8 mouse cellular contexts compared by ENCODE assay signal in the genomic region with DNA sequence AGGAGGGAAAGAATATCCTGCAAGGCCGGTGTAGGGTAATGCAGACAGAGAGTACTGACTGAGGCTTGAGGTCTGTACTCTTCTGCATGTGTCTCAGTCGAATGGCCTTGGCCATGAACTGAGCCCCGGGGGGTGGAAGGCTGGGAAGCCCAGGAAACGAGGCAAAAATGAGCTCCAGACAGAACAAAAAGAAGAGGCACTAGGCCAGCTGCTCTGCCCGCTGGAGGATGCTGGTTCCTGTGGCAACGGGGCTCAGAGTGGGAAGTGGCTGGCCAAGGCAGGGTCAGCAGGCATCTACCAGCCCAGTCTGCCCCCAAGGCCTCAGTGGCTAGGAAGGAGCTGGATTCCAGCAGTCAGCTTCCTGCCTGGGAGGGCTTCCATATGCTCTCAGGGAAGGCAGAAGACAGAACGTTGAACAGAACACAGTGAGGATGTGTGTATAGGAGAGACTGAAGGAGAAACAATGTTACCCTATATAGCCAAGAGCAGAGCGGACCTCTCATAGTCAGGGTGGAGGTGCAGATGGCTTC.
DNase-seq lines count a peak whose midpoint lies in the region; ATAC-seq and TF ChIP-seq lines count a peak whose summit lies in the region.
"Had no signal": no experiment of that assay in that cellular context is flagged by ENCODE, and none has a peak within 500 bp of the region (broad histone marks: within the 10 kb centered on the region; RNA-seq: fewer than 3 reads in every experiment).

No protein-coding gene starts in this region.

- intact Hi-C loops in left cerebral cortex, adult 2 months (cut with DNase I), result loop anchor here (2.0 kb wide), 1 partner anchor 72 kb away; no protein-coding TSS in a partner anchor

- DNase-seq in ovary, postnatal 36 days (ENCODE audit: low spot score), result peak; percentile 48
- DNase-seq in ovary, postnatal 10 days (ENCODE audit: low spot score), result no peak
- peak; percentile 51 to 66 for DNase-seq in frontal cortex, adult 2 months (ENCODE audit: extremely low spot score in 1 of 2, low spot score in 1 of 2)
- DNase-seq in left cerebral cortex, adult 2 months (ENCODE audit: extremely low spot score in 1 of 2, low spot score in 2 of 2), result peak; percentile 33 to 59
- no peak for DNase-seq in thymus, postnatal 10 days (ENCODE audit: low spot score in 2 of 2)

- H3K9me3 ChIP-seq in neural tube, embryonic 15.5 days (replicated peaks), result no peaks in the 10 kb centered on the region
- H3K9me3 ChIP-seq: heart, embryonic 13.5 days had no signal

- WGBS in neural tube, embryonic 15.5 days, result 17% methylated on average over 8 of the region's 8 CpGs

- no peak for TF ChIP-seq CTCF in left cerebral cortex, adult 2 months (IDR thresholded peaks at IDR 0.05)

- peaks cover 9% of the 10 kb centered on the region for H3K36me3 ChIP-seq in neural tube, embryonic 15.5 days
- H3K36me3 ChIP-seq: heart, embryonic 13.5 days had no signal

- no peak overlapping the region for H3K4me3 ChIP-seq in left cerebral cortex, adult 2 months
- no peak overlapping the region for H3K4me3 ChIP-seq in neural tube, embryonic 15.5 days (replicated peaks)
- H3K4me3 ChIP-seq: heart, embryonic 13.5 days had no signal

- no peak overlapping the region for H3K4me2 ChIP-seq in neural tube, embryonic 15.5 days
- H3K4me2 ChIP-seq: heart, embryonic 13.5 days had no signal

- H3K27me3 ChIP-seq in neural tube, embryonic 15.5 days (replicated peaks), result no peaks in the 10 kb centered on the region
- H3K27me3 ChIP-seq: heart, embryonic 13.5 days had no signal

- no peak overlapping the region for H3K9ac ChIP-seq in neural tube, embryonic 15.5 days (replicated peaks)
- H3K9ac ChIP-seq: heart, embryonic 13.5 days had no signal

- H3K27ac ChIP-seq in left cerebral cortex, adult 2 months, result peak overlapping the region; percentile 73
- H3K27ac ChIP-seq in neural tube, embryonic 15.5 days (replicated peaks), result peak overlapping the region; percentile 78
- H3K27ac ChIP-seq: heart, embryonic 13.5 days had no signal

- peak; percentile 70 for ATAC-seq in neural tube, embryonic 15.5 days (ENCODE audit: low FRiP score)
- ATAC-seq in monocyte, adult 5-6 weeks (replicated peaks; ENCODE audit: insufficient number of reproducible peaks, low FRiP score, low TSS enrichment, poor library complexity, severe bottlenecking), result no peak

- H3K4me1 ChIP-seq in neural tube, embryonic 15.5 days, result peaks cover 19% of the 10 kb centered on the region

Comparison
In these comparisons a context has a peak if more than half of its experiments do, and no peak if none do; other contexts are left out.
1. DNase-seq: peak in ovary, postnatal 36 days (single experiment), frontal cortex, adult 2 months (2 of 2) and left cerebral cortex, adult 2 months (2 of 2); none in ovary, postnatal 10 days (single experiment) and thymus, postnatal 10 days (0 of 2).